Mouse (Mus musculus): ENCODE results near the gene Ndufs8.
"Not testable (repeated sequence)": the region's sequence is repeated elsewhere in the genome, so short reads cannot be mapped to it uniquely, and the experiment has no call there.

The Ndufs8 gene

GRCm38 (mm10) chr19:3912337-3913204 is at the start of gene Ndufs8:
Gene Ndufs8, minus strand, starts transcription at chr19:3912774.
- peak; percentile 86 to 90 for DNase-seq (ENCODE audit: low spot score in 2 of 2)

- not testable (repeated sequence) for DNase-seq (ENCODE audit: low spot score in 2 of 2)
Measured at GRCm38 (mm10) chr19:3961805-3962204, 49.2 kb upstream of the Ndufs8 start.

- DNase-seq (ENCODE audit: low spot score in 2 of 2), result no peak
Measured at GRCm38 (mm10) chr19:3960211-3960610, 47.6 kb upstream of the Ndufs8 start.

- no peak for DNase-seq (ENCODE audit: low spot score in 2 of 2)
Measured at GRCm38 (mm10) chr19:3959030-3959429, 46.5 kb upstream of the Ndufs8 start.

- no peak for DNase-seq (ENCODE audit: low spot score in 2 of 2)
Measured at GRCm38 (mm10) chr19:3958470-3958869, 45.9 kb upstream of the Ndufs8 start, which contains the start of gene Aldh3b3. Gene Aldh3b3, plus strand, starts transcription at chr19:3958645.

GRCm38 (mm10) chr19:3957296-3958036 is 44.9 kb upstream of the Ndufs8 start:
- DNase-seq (ENCODE audit: low spot score in 2 of 2), result not testable (repeated sequence)

- no peak for DNase-seq (ENCODE audit: low spot score in 2 of 2)
Measured at GRCm38 (mm10) chr19:3955804-3956203, 43.2 kb upstream of the Ndufs8 start.

GRCm38 (mm10) chr19:3955033-3955432 is 42.5 kb upstream of the Ndufs8 start:
- DNase-seq (ENCODE audit: low spot score in 2 of 2), result no peak

GRCm38 (mm10) chr19:3952099-3952498 is 39.5 kb upstream of the Ndufs8 start:
- DNase-seq (ENCODE audit: low spot score in 2 of 2), result no peak

GRCm38 (mm10) chr19:3951461-3951860 is 38.9 kb upstream of the Ndufs8 start:
- no peak for DNase-seq (ENCODE audit: low spot score in 2 of 2)

GRCm38 (mm10) chr19:3950331-3950730 is 37.8 kb upstream of the Ndufs8 start:
- no peak for DNase-seq (ENCODE audit: low spot score in 2 of 2)

- DNase-seq (ENCODE audit: low spot score in 2 of 2), result no peak
Measured at GRCm38 (mm10) chr19:3948546-3948945, 36.0 kb upstream of the Ndufs8 start.

GRCm38 (mm10) chr19:3947813-3948212 is 35.2 kb upstream of the Ndufs8 start:
- DNase-seq (ENCODE audit: low spot score in 2 of 2), result no peak

GRCm38 (mm10) chr19:3946715-3947114 is 34.1 kb upstream of the Ndufs8 start:
- DNase-seq (ENCODE audit: low spot score in 2 of 2), result peak in 1 of 2 experiments; percentile 80

GRCm38 (mm10) chr19:3945872-3946564 is 33.4 kb upstream of the Ndufs8 start:
- peak in 1 of 2 experiments; percentile 71 for DNase-seq (ENCODE audit: low spot score in 2 of 2)

- peak; percentile 47 to 86 for DNase-seq (ENCODE audit: low spot score in 2 of 2)
Measured at GRCm38 (mm10) chr19:3942986-3943735, 30.6 kb upstream of the Ndufs8 start.

GRCm38 (mm10) chr19:3942315-3942714 is 29.7 kb upstream of the Ndufs8 start:
- no peak for DNase-seq (ENCODE audit: low spot score in 2 of 2)

- DNase-seq (ENCODE audit: low spot score in 2 of 2), result peak; percentile 43 to 81
Measured at GRCm38 (mm10) chr19:3935896-3936850, 23.6 kb upstream of the Ndufs8 start.

GRCm38 (mm10) chr19:3935032-3935895 is 22.7 kb upstream of the Ndufs8 start, which contains the start of gene Unc93b1:
Gene Unc93b1, plus strand, starts transcription at chr19:3935186.
- DNase-seq (ENCODE audit: low spot score in 2 of 2), result peak; percentile 50 to 79
